Mouse (Mus musculus): Measurements from ENCODE around the gene Fam216a.

Gene Fam216a

GRCm38 (mm10) chr5:122390671-122391070, 18.5 kb upstream of the Fam216a start:
- DNase-seq (ENCODE audit: low spot score): no peak

GRCm38 (mm10) chr5:122390006-122390405, 17.8 kb upstream of the Fam216a start:
- DNase-seq (ENCODE audit: low spot score): no peak

GRCm38 (mm10) chr5:122379374-122380155, 7.4 kb upstream of the Fam216a start:
- DNase-seq (ENCODE audit: low spot score): peak; percentile 59

GRCm38 (mm10) chr5:122378171-122378570, 6.0 kb upstream of the Fam216a start:
- no peak for DNase-seq (ENCODE audit: low spot score)

- DNase-seq (ENCODE audit: low spot score): no peak
Measured at GRCm38 (mm10) chr5:122377101-122377833, 5.1 kb upstream of the Fam216a start.

- DNase-seq (ENCODE audit: low spot score): no peak
Measured at GRCm38 (mm10) chr5:122372878-122373277, 714 bp upstream of the Fam216a start.

- no peak for DNase-seq (ENCODE audit: low spot score)
Measured at GRCm38 (mm10) chr5:122371591-122372191, 473 bp downstream of the Fam216a start, which contains the start of gene Gpn3. TSS of gene Gpn3 (plus strand) at chr5:122371876.

GRCm38 (mm10) chr5:122354492-122355067, 17.6 kb downstream of the Fam216a start:
- DNase-seq (ENCODE audit: low spot score): no peak

- DNase-seq (ENCODE audit: low spot score): peak; percentile 98
Measured at GRCm38 (mm10) chr5:122353807-122354491, 18.2 kb downstream of the Fam216a start, which contains the start of the genes Rad9b and Vps29. TSS of gene Rad9b (minus strand) at chr5:122354233. TSS of gene Vps29 (plus strand) at chr5:122354369.

GRCm38 (mm10) chr5:122345777-122346176, 26.4 kb downstream of the Fam216a start:
- no peak for DNase-seq (ENCODE audit: low spot score)

- DNase-seq (ENCODE audit: low spot score): peak; percentile 87
Measured at GRCm38 (mm10) chr5:122344260-122344659, 27.9 kb downstream of the Fam216a start.

- no peak for DNase-seq (ENCODE audit: low spot score)
Measured at GRCm38 (mm10) chr5:122343768-122344167, 28.4 kb downstream of the Fam216a start.

- DNase-seq (ENCODE audit: low spot score): no peak
Measured at GRCm38 (mm10) chr5:122342874-122343273, 29.3 kb downstream of the Fam216a start.

GRCm38 (mm10) chr5:122336554-122337294, 35.4 kb downstream of the Fam216a start:
- DNase-seq (ENCODE audit: low spot score): no peak

GRCm38 (mm10) chr5:122334682-122335081, 37.5 kb downstream of the Fam216a start:
- no peak for DNase-seq (ENCODE audit: low spot score)

- no peak for DNase-seq (ENCODE audit: low spot score)
Measured at GRCm38 (mm10) chr5:122330269-122330668, 41.9 kb downstream of the Fam216a start.

- no peak for DNase-seq (ENCODE audit: low spot score)
Measured at GRCm38 (mm10) chr5:122327283-122327682, 44.9 kb downstream of the Fam216a start.

- DNase-seq (ENCODE audit: low spot score): no peak
Measured at GRCm38 (mm10) chr5:122325477-122325876, 46.7 kb downstream of the Fam216a start.

- DNase-seq (ENCODE audit: low spot score): no peak
Measured at GRCm38 (mm10) chr5:122324608-122325431, 47.3 kb downstream of the Fam216a start.

GRCm38 (mm10) chr5:122323523-122323922, 48.6 kb downstream of the Fam216a start:
- DNase-seq (ENCODE audit: low spot score): no peak
